Mouse (Mus musculus) heart, adult 9 months (tissue): ENCODE measurements at regions not wholly inside any gene's neighbourhood (a gene's known extent, or its start where the extent isn't known, plus 50 kb on each side); places are given as distances from the start of the nearest gene placed in this dataset.

Experiments
- DNase-seq, 2 experiments: peaks; one replicate each; pipeline ENCODE4 v3.0.0; 2022; ENCODE audit warnings: low spot score in 2 of 2

- no peak for DNase-seq
These were observed 296.6 kb upstream of the Gm15217 start for GRCm38 (mm10) chr14:46082646-46083045.

- no peak for DNase-seq
These were observed 290.1 kb upstream of the Gm15217 start for GRCm38 (mm10) chr14:46088968-46089691.

- DNase-seq: no peak
These were observed 263.3 kb upstream of the Gm15217 start for GRCm38 (mm10) chr14:46115950-46116349.

GRCm38 (mm10) chr14:46126541-46126940 lies 252.7 kb upstream of the Gm15217 start:
- no peak for DNase-seq

GRCm38 (mm10) chr14:46129762-46130161 lies 249.5 kb upstream of the Gm15217 start:
- DNase-seq: no peak

GRCm38 (mm10) chr14:46144175-46144574 lies 235.0 kb upstream of the Gm15217 start:
- DNase-seq: peak in 1 of 2 experiments; percentile 6

- peak; percentile 25 to 26 for DNase-seq
These were observed 234.5 kb upstream of the Gm15217 start for GRCm38 (mm10) chr14:46144707-46145106.

GRCm38 (mm10) chr14:46145584-46145983 lies 233.6 kb upstream of the Gm15217 start:
- no peak for DNase-seq

GRCm38 (mm10) chr14:46149073-46149661 lies 230.0 kb upstream of the Gm15217 start:
- no peak for DNase-seq

- no peak for DNase-seq
These were observed 220.5 kb upstream of the Gm15217 start for GRCm38 (mm10) chr14:46158741-46159140.

GRCm38 (mm10) chr14:46172181-46172874 lies 206.9 kb upstream of the Gm15217 start:
- DNase-seq: no peak

GRCm38 (mm10) chr14:46172875-46173324 lies 206.3 kb upstream of the Gm15217 start:
- DNase-seq: no peak

- no peak for DNase-seq
These were observed 204.8 kb upstream of the Gm15217 start for GRCm38 (mm10) chr14:46174386-46174785.

GRCm38 (mm10) chr14:46175291-46176216 lies 203.7 kb upstream of the Gm15217 start:
- DNase-seq: no peak

GRCm38 (mm10) chr14:46179024-46179423 lies 200.2 kb upstream of the Gm15217 start:
- no peak for DNase-seq

- no peak for DNase-seq
These were observed 187.4 kb upstream of the Gm15217 start for GRCm38 (mm10) chr14:46191639-46192399.

GRCm38 (mm10) chr14:46193577-46193976 lies 185.6 kb upstream of the Gm15217 start:
- no peak for DNase-seq

- DNase-seq: no peak
These were observed 183.3 kb upstream of the Gm15217 start for GRCm38 (mm10) chr14:46195939-46196338.

- DNase-seq: no peak
These were observed 176.4 kb upstream of the Gm15217 start for GRCm38 (mm10) chr14:46202818-46203217.

GRCm38 (mm10) chr14:46220483-46220882 lies 158.7 kb upstream of the Gm15217 start:
- DNase-seq: no peak
